Mouse (Mus musculus): ENCODE results near the gene Bicdl2. TPM values are rescaled to one million over a fixed set of nuclear protein-coding genes. Genes with fewer than 3 reads are reported as not detected.

Gene Bicdl2
- total and polyA plus RNA-seq, 3 experiments, result 0.08 to 0.17 TPM; not detected in 1

- no peak overlapping the region for H3K27ac ChIP-seq (ENCODE audit: control insufficient read depth, low read depth, low read length)
- no peaks in the 10 kb centered on the region for H3K4me1 ChIP-seq (ENCODE audit: control insufficient read depth in 1 of 2, insufficient read depth in 2 of 2, low read length in 2 of 2)
- no peaks in the 10 kb centered on the region for H3K36me3 ChIP-seq (ENCODE audit: control insufficient read depth in 1 of 2, insufficient read depth in 2 of 2, low read length in 2 of 2)
- no peak for TF ChIP-seq MYC (IDR thresholded peaks at IDR 0.05; ENCODE audit: low read depth, low read length)
- TF ChIP-seq MAFK (IDR thresholded peaks at IDR 0.05; ENCODE audit: borderline replicate concordance, low read depth, low read length), result no peak
- no peak for TF ChIP-seq NELFE (IDR thresholded peaks at IDR 0.05; ENCODE audit: low read depth, low read length)
- no peak for TF ChIP-seq POLR2A (IDR thresholded peaks at IDR 0.05; ENCODE audit: control insufficient read depth in 1 of 2, insufficient read depth in 1 of 2, low read depth in 1 of 2, low read length in 2 of 2, poor library complexity in 1 of 2)
- TF ChIP-seq GATA1 (IDR thresholded peaks at IDR 0.05; ENCODE audit: low read depth, low read length), result no peak
- no peak for TF ChIP-seq ZC3H11A (IDR thresholded peaks at IDR 0.05; ENCODE audit: low read depth, low read length)
- no peak for TF ChIP-seq POLR2AphosphoS5 (IDR thresholded peaks at IDR 0.05; ENCODE audit: borderline replicate concordance, low read depth, low read length)
- TF ChIP-seq TBP (IDR thresholded peaks at IDR 0.05; ENCODE audit: low read depth, low read length), result no peak
- no peak for TF ChIP-seq TCF12 (IDR thresholded peaks at IDR 0.05; ENCODE audit: low read depth, low read length)
- no peak for TF ChIP-seq MEF2A (IDR thresholded peaks at IDR 0.05; ENCODE audit: extremely low read depth, insufficient replicate concordance, low read depth, low read length, poor library complexity, severe bottlenecking)
- TF ChIP-seq CTCF (IDR thresholded peaks at IDR 0.05 in 2 of 3, conservative IDR thresholded peaks at IDR 0.05 in 1 of 3; ENCODE audit: control insufficient read depth in 1 of 3, insufficient read depth in 1 of 3, low read depth in 2 of 3, low read length in 3 of 3, poor library complexity in 1 of 3, severe bottlenecking in 1 of 3), result no peak
- no peak for TF ChIP-seq SMC3 (IDR thresholded peaks at IDR 0.05; ENCODE audit: low read depth, low read length)
- TF ChIP-seq EP300 (IDR thresholded peaks at IDR 0.05; ENCODE audit: low read depth in 1 of 2, low read length in 2 of 2), result no peak
- no peak for TF ChIP-seq HCFC1 (IDR thresholded peaks at IDR 0.05; ENCODE audit: low read depth, low read length)
- no peak for TF ChIP-seq CHD2 (IDR thresholded peaks at IDR 0.05; ENCODE audit: low read length)
- H3K9ac ChIP-seq (ENCODE audit: control insufficient read depth, low read depth, low read length, poor library complexity, severe bottlenecking), result no peak overlapping the region
- H3K4me3 ChIP-seq (ENCODE audit: control insufficient read depth in 1 of 2, insufficient read depth in 1 of 2, low read depth in 2 of 2, low read length in 2 of 2), result no peak overlapping the region
- H3K27me3 ChIP-seq (ENCODE audit: control insufficient read depth in 1 of 2, insufficient read depth in 2 of 2, low read length in 2 of 2), result peaks cover 0 to 4% of the 10 kb centered on the region in 2 experiments
- no peak for DNase-seq (ENCODE audit: low read depth, low spot score)
- H3K79me2 ChIP-seq (ENCODE audit: control insufficient read depth, insufficient read depth, low read length, poor library complexity), result no peaks in the 10 kb centered on the region
- no peaks in the 10 kb centered on the region for H3K9me3 ChIP-seq (replicated peaks; ENCODE audit: insufficient read depth, low read length)
These were observed 6.3 kb upstream of the Bicdl2 start for GRCm38 (mm10) chr17:23654001-23654400.

- H3K4me1 ChIP-seq (ENCODE audit: control insufficient read depth in 1 of 2, insufficient read depth in 2 of 2, low read length in 2 of 2), result no peaks in the 10 kb centered on the region
- DNase-seq (ENCODE audit: low read depth, low spot score), result no peak
- H3K79me2 ChIP-seq (ENCODE audit: control insufficient read depth, insufficient read depth, low read length, poor library complexity), result no peaks in the 10 kb centered on the region
- H3K9ac ChIP-seq (ENCODE audit: control insufficient read depth, low read depth, low read length, poor library complexity, severe bottlenecking), result no peak overlapping the region
- H3K27me3 ChIP-seq (ENCODE audit: control insufficient read depth in 1 of 2, insufficient read depth in 2 of 2, low read length in 2 of 2), result peaks cover 0 to 4% of the 10 kb centered on the region in 2 experiments
- no peaks in the 10 kb centered on the region for H3K9me3 ChIP-seq (replicated peaks; ENCODE audit: insufficient read depth, low read length)
- H3K4me3 ChIP-seq (ENCODE audit: control insufficient read depth in 1 of 2, insufficient read depth in 1 of 2, low read depth in 2 of 2, low read length in 2 of 2), result no peak overlapping the region
- H3K36me3 ChIP-seq (ENCODE audit: control insufficient read depth in 1 of 2, insufficient read depth in 2 of 2, low read length in 2 of 2), result no peaks in the 10 kb centered on the region
- TF ChIP-seq ZNF384 (IDR thresholded peaks at IDR 0.05; ENCODE audit: low read depth, low read length), result no peak
- no peak for TF ChIP-seq JUND (IDR thresholded peaks at IDR 0.05; ENCODE audit: low read depth, low read length)
- TF ChIP-seq USF1 (IDR thresholded peaks at IDR 0.05; ENCODE audit: low read depth, low read length), result no peak
- TF ChIP-seq GABPA (IDR thresholded peaks at IDR 0.05; ENCODE audit: low read depth, low read length), result no peak
- TF ChIP-seq KAT2A (conservative IDR thresholded peaks at IDR 0.05; ENCODE audit: low read depth, low read length), result no peak
- TF ChIP-seq ETS1 (IDR thresholded peaks at IDR 0.05; ENCODE audit: low read depth, low read length), result no peak
- H3K27ac ChIP-seq (ENCODE audit: control insufficient read depth, low read depth, low read length), result no peak overlapping the region
These were observed 5.9 kb upstream of the Bicdl2 start for GRCm38 (mm10) chr17:23654410-23654809.
